8 mouse cellular contexts compared by ENCODE assay signal in the genomic region with DNA sequence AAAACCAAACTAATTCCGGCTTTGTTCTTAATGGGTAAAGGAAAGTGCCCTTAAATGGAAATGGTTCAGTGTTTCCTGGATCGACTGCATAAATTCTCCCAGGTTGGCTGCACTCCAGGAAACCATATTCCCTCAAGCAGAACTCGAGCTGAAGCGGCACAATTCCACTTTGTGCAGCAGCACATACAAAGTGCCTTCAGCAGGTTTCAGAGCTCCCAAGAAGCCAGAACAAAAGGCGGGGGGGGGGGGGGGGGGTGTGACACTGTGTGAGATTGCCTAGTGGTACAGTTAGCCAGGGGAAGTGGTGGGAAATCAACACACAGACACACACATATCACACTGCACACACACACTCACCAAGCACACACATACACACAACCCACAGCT. TPM values are rescaled to one million over a fixed set of nuclear protein-coding genes. Genes with fewer than 3 reads are reported as not detected.
DNase-seq lines count a peak whose midpoint lies in the region; ATAC-seq and TF ChIP-seq lines count a peak whose summit lies in the region.

No protein-coding gene starts in this region.

- no peak for TF ChIP-seq CTCF in intestine, postnatal 0 days (IDR thresholded peaks at IDR 0.05; ENCODE audit: low read depth)

- H3K4me3 ChIP-seq in intestine, embryonic 14.5 days (ENCODE audit: low read depth, low read length), result no peak overlapping the region
- no peak overlapping the region for H3K4me3 ChIP-seq in intestine, postnatal 0 days (ENCODE audit: low read depth, low read length)
- H3K4me3 ChIP-seq in heart, embryonic 11.5 days (ENCODE audit: low read depth, low read length), result no peak overlapping the region
- H3K4me3 ChIP-seq in kidney, embryonic 16.5 days (ENCODE audit: low read length), result no peak overlapping the region

- H3K27me3 ChIP-seq in intestine, embryonic 14.5 days (replicated peaks; ENCODE audit: control insufficient read depth, insufficient read depth, low read length), result no peaks in the 10 kb centered on the region
- H3K27me3 ChIP-seq in intestine, postnatal 0 days (replicated peaks; ENCODE audit: control insufficient read depth, insufficient read depth, low read length), result no peaks in the 10 kb centered on the region
- no peaks in the 10 kb centered on the region for H3K27me3 ChIP-seq in heart, embryonic 11.5 days (ENCODE audit: control insufficient read depth, insufficient read depth, low read length)
- no peaks in the 10 kb centered on the region for H3K27me3 ChIP-seq in kidney, embryonic 16.5 days (ENCODE audit: insufficient read depth, low read length)

- H3K36me3 ChIP-seq in intestine, embryonic 14.5 days (ENCODE audit: control insufficient read depth, insufficient read depth, low read length), result no peaks in the 10 kb centered on the region
- H3K36me3 ChIP-seq in intestine, postnatal 0 days (ENCODE audit: control insufficient read depth, insufficient read depth), result no peaks in the 10 kb centered on the region
- no peaks in the 10 kb centered on the region for H3K36me3 ChIP-seq in heart, embryonic 11.5 days (ENCODE audit: control insufficient read depth, insufficient read depth, low read length)
- H3K36me3 ChIP-seq in kidney, embryonic 16.5 days (ENCODE audit: insufficient read depth, low read length), result no peaks in the 10 kb centered on the region

- H3K9me3 ChIP-seq in intestine, embryonic 14.5 days (ENCODE audit: control insufficient read depth, low read length), result no peaks in the 10 kb centered on the region
- no peaks in the 10 kb centered on the region for H3K9me3 ChIP-seq in intestine, postnatal 0 days (ENCODE audit: control insufficient read depth)
- no peaks in the 10 kb centered on the region for H3K9me3 ChIP-seq in heart, embryonic 11.5 days (replicated peaks; ENCODE audit: control insufficient read depth, low read length)
- H3K9me3 ChIP-seq in kidney, embryonic 16.5 days (ENCODE audit: low read length), result no peaks in the 10 kb centered on the region

- H3K27ac ChIP-seq in intestine, embryonic 14.5 days (ENCODE audit: low read depth), result peak overlapping the region; percentile 78
- H3K27ac ChIP-seq in intestine, postnatal 0 days (ENCODE audit: low read depth, low read length), result no peak overlapping the region
- H3K27ac ChIP-seq in heart, embryonic 11.5 days (ENCODE audit: low read depth, low read length), result peak overlapping the region; percentile 81
- H3K27ac ChIP-seq in kidney, embryonic 16.5 days (ENCODE audit: low read length), result peak overlapping the region; percentile 77

- no peak for ATAC-seq in intestine, embryonic 14.5 days (replicated peaks; ENCODE audit: low FRiP score, low TSS enrichment, low read depth)
- no peak for ATAC-seq in intestine, postnatal 0 days
- no peak for ATAC-seq in heart, embryonic 11.5 days (replicated peaks; ENCODE audit: insufficient number of reproducible peaks, low FRiP score, low TSS enrichment)
- peak; percentile 86 for ATAC-seq in kidney, embryonic 16.5 days (ENCODE audit: low FRiP score, low TSS enrichment)
- no peak for ATAC-seq in megakaryocyte progenitor cell, adult 5-6 weeks (replicated peaks; ENCODE audit: poor library complexity)

- H3K9ac ChIP-seq in intestine, embryonic 14.5 days (ENCODE audit: low read length), result no peak overlapping the region
- no peak overlapping the region for H3K9ac ChIP-seq in intestine, postnatal 0 days (ENCODE audit: low read depth, low read length)
- 0 out of 2 replicates have a peak overlapping the region, but pooled peaks have one; percentile 8 for H3K9ac ChIP-seq in heart, embryonic 11.5 days (ENCODE audit: low read depth, low read length)
- 0 out of 2 replicates have a peak overlapping the region, but pooled peaks have one; percentile 11 for H3K9ac ChIP-seq in kidney, embryonic 16.5 days (replicated peaks; ENCODE audit: low read length)

- H3K4me1 ChIP-seq in intestine, embryonic 14.5 days (replicated peaks; ENCODE audit: control insufficient read depth, insufficient read depth, low read length), result peaks cover 20% of the 10 kb centered on the region
- H3K4me1 ChIP-seq in intestine, postnatal 0 days (replicated peaks; ENCODE audit: control insufficient read depth, insufficient read depth, low read length), result 0 out of 2 replicates have a peak, but pooled peaks cover 11% of the 10 kb centered on the region
- H3K4me1 ChIP-seq in heart, embryonic 11.5 days (ENCODE audit: control insufficient read depth, insufficient read depth, low read length), result peaks cover 6% of the 10 kb centered on the region; the same call in 1 of the 2 replicates
- peaks cover 29% of the 10 kb centered on the region for H3K4me1 ChIP-seq in kidney, embryonic 16.5 days (ENCODE audit: insufficient read depth, low read length)

- no peak overlapping the region for H3K4me2 ChIP-seq in intestine, embryonic 14.5 days (ENCODE audit: low read length)
- no peak overlapping the region for H3K4me2 ChIP-seq in intestine, postnatal 0 days (replicated peaks; ENCODE audit: low read depth)
- peak overlapping the region; percentile 22; the same call in 1 of the 2 replicates for H3K4me2 ChIP-seq in heart, embryonic 11.5 days
- peak overlapping the region; percentile 44 for H3K4me2 ChIP-seq in kidney, embryonic 16.5 days (replicated peaks; ENCODE audit: low read depth, low read length)

- no peak for DNase-seq in intestine, embryonic 14.5 days (ENCODE audit: low spot score)
- peak; percentile 61 for DNase-seq in adrenal gland, postnatal 14 days
- DNase-seq in mesoderm, embryonic 11.5 days (ENCODE audit: low read depth, low spot score), result peak; percentile 53
- no peak for DNase-seq in cerebellum, adult 9-11 months

- 27% methylated on average over 5 of the region's 5 CpGs for WGBS in intestine, embryonic 14.5 days
- 29% methylated on average over 5 of the region's 5 CpGs for WGBS in intestine, postnatal 0 days
- WGBS in heart, embryonic 11.5 days (ENCODE audit: insufficient replicate concordance), result 16% methylated on average over 5 of the region's 5 CpGs
- under 1% methylated on average over 5 of the region's 5 CpGs for WGBS in kidney, embryonic 16.5 days

RNA-seq across cellular contexts. Expression of a gene that starts 5.7 kb away (rescaled TPM):
- polyA plus RNA-seq in intestine, embryonic 14.5 days (2014; fragmentation: Nextera tagmentation; extraction: Ambion mirVana), result 9.2 and 10.8 TPM in 2 replicates
- 3.3 and 3.6 TPM in 2 replicates for polyA plus RNA-seq in intestine, postnatal 0 days (2015; fragmentation: Nextera tagmentation; extraction: Ambion mirVana)
- total RNA-seq in adrenal gland, postnatal 14 days (2021), result 0.70 and 2.1 TPM in 2 replicates
- polyA plus RNA-seq in heart, embryonic 11.5 days (2014; fragmentation: Nextera tagmentation; extraction: Ambion mirVana), result 3.4 and 6.2 TPM in 2 replicates
- 55.5 and 57.4 TPM in 2 replicates for polyA plus RNA-seq in kidney, embryonic 16.5 days (2015; fragmentation: Nextera tagmentation; extraction: Ambion mirVana)
- total RNA-seq in megakaryocyte progenitor cell, adult 5-6 weeks (2015), result 0.02 TPM in 1 of 2 replicates, not detected in the other
- not detected in 2 replicates for total RNA-seq in megakaryocyte progenitor cell, adult 5-6 weeks (2017)

Comparison
In these comparisons a context has a peak if more than half of its experiments do, and no peak if none do; other contexts are left out.
1. DNase-seq: peak in adrenal gland, postnatal 14 days (single experiment) and mesoderm, embryonic 11.5 days (single experiment); none in intestine, embryonic 14.5 days (single experiment) and cerebellum, adult 9-11 months (single experiment).
2. H3K4me2 ChIP-seq: peak in heart, embryonic 11.5 days (single experiment) and kidney, embryonic 16.5 days (single experiment); none in intestine, embryonic 14.5 days (single experiment) and intestine, postnatal 0 days (single experiment).
3. H3K9ac ChIP-seq: peak in heart, embryonic 11.5 days (single experiment) and kidney, embryonic 16.5 days (single experiment); none in intestine, embryonic 14.5 days (single experiment) and intestine, postnatal 0 days (single experiment).